Mouse (Mus musculus): ENCODE results near the gene Otulin.

Otulin gene

GRCm38 (mm10) chr15:27612533-27613221, 17.8 kb downstream of the Otulin start:
- DNase-seq (ENCODE audit: low spot score): no peak

GRCm38 (mm10) chr15:27609554-27609953, 20.9 kb downstream of the Otulin start:
- DNase-seq (ENCODE audit: low spot score): no peak

GRCm38 (mm10) chr15:27605252-27605651, 25.2 kb downstream of the Otulin start:
- DNase-seq (ENCODE audit: low spot score): no peak

DNA sequence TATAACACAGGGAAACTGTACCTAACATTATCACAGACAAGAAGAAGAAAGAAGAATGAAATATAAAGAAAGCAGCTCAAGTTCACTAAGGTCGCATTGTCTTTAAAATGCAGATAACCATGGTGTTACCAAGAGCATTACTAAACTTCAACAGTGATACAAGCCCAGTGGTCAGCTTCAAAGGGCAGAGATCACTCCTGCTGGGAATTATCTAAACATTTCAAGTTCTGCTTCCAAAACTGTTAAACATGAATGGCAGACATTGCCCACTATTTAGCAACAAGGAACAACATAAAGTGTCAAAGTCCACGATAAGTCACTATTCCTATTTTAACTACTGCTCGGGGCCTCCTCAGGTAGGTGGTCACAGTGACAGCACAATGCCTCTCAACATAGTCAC, 25.9 kb downstream of the Otulin start:
- DNase-seq (ENCODE audit: low spot score): no peak

DNA sequence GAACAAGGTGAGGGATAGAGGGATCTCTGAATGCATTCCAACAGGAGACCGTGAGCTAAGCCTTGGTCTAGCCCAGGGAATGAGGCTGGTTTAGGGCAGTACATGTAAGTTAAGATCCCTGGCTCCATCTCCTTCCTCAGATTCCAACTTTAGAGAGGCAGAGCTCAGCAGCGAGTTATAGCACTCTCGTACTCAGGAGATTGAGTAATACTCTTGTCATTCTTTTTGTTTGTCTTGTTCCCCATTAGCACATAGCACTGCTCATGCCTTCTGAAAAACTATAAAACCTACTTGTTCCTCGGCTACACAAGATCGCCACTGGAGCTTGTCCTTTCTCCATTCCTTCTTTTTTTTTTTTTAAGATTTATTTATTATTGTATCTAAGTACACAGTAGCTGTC, 30.0 kb downstream of the Otulin start:
- no peak for DNase-seq (ENCODE audit: low spot score)

DNA sequence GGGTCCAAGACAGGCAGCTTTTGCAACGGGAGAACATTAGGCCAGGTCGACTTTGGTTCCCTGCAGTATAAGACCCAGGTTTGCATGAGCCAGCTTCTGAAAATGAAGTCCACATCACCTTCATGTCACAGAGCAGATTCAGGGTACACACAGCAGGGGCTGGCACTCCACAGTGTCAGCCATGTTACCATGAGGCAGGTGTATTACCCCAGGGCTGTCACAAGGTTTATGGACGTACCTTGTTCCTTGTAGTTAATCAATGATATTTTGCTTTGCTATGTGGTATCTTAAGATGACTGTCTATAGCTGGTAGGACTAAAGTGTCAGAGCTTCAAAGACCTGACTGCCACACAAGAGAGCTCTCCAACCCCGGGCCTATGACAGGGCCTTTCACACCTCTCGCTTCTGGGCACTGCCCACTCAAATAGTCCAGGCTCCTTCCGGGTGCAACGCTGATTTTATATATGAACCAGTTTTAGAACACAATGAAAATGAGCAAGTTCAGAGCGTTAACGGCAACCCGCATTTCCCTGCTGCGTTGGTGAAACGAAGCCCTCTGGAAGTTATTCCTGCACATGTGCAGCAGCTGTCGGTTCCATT, 31.6 kb downstream of the Otulin start:
- DNase-seq (ENCODE audit: low spot score): no peak

GRCm38 (mm10) chr15:27597516-27597915, 33.0 kb downstream of the Otulin start:
- no peak for DNase-seq (ENCODE audit: low spot score)

- DNase-seq (ENCODE audit: low spot score): no peak
Observed at GRCm38 (mm10) chr15:27596463-27597140, 33.9 kb downstream of the Otulin start.

GRCm38 (mm10) chr15:27595560-27595959, 34.9 kb downstream of the Otulin start:
- DNase-seq (ENCODE audit: low spot score): no peak

DNA sequence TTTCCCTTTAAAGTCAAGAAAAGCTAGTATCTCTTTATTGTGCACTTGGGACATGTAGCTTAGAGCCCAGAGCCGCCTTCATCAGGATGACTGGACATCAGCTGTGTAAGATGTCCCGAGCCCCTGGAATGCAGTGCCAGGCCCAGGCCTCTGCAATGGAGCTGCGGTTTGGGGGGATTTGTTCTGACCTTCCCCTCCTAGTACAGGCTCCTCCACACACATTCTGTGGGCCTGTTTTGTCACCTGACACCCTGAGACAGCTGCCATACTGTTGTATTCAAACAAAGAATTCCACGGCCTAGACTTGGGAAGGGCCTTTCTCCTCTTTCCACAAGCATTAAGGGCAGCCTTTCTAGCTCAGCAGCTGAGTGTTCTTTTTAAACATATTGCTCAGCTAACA, 35.5 kb downstream of the Otulin start:
- no peak for DNase-seq (ENCODE audit: low spot score)

DNA sequence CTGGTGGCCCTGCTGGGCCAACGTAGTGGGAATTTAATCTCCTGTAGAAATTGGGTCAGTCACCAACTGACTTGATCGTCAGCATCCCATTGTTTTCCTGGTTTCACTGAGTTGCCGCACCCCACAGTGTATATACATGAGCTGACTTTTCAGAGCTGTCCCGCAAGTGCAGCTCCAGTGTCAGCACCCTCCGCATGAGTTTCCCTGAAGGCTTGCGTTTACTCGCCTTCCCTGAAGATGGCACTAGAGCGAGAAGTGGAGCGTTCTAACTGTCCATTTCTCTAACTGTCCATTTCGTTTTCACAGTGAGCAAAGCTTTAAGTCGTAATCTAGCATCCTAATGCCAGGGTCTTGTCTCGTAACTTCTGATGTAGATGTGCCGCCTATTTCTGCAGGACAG, 36.8 kb downstream of the Otulin start:
- DNase-seq (ENCODE audit: low spot score): no peak

DNA sequence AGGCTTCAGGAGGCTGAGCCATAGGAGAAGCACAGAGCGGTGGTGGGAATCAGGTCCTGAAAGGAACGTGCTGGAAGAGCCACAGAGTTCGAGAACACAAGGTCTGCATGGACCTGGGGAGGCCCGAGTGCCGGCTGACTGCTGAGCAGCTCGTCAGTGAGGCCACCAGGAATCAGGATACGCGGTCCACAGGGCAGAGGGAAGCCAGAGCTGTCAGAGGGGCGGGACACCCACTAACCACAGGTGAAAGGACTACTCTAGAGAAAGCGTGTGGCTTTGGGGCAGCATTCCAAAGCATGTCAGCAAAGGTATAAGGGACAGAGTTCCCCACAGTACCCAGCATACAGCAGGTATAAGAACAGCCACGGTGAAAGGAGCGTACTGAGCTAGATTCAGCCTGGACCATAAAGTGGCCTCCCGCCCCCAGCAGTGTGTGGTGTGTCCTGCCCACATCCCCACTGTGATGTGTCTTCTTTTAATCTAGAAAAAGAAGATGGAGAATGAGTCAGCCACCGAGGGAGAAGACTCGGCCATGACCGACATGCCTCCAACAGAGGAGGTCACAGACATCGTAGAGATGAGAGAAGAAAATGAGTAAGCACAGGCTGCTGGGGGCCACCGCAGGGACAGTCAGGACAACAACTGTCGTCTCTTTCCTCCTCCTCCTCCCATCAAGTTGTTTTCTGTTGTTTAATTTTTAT, 37.7 kb downstream of the Otulin start:
- no peak for DNase-seq (ENCODE audit: low spot score)

GRCm38 (mm10) chr15:27590812-27591211, 39.7 kb downstream of the Otulin start:
- no peak for DNase-seq (ENCODE audit: low spot score)

DNA sequence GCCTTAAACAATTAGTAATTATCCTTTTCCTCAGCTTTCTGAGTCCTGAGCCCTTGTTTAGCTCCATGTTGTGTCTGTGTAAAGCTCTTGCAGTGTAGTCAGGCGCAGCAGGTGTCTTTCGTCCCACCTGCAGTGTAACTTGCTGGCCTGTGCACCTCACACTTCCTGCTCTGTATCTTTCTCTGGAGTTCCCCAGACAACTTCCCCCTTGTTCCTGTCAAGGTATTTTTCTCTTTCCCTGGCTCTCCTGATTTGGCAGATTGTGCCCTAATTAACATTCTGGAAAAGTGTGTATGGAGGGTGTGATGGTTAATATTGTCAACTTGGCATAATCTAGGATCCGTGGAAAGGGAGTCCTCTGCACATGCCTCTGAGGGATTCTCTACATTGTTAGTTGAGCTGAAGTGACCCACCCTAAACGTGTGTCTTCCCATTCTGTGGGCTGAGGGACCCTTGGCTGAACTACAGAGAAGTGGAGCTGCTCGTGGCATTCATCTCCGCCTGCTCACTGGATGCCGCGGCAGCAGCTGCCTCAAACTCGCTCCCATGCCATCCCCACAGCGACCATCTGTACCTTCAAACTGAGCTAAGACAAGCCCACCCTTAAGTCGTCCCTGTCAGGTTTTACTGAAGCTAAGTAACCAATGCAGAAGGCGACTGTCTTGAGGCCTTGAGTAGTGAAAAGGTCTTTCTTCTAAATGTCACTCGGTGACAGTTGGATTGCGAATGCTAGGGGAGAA, 42.2 kb downstream of the Otulin start:
- DNase-seq (ENCODE audit: low spot score): no peak

GRCm38 (mm10) chr15:27586093-27586480, 44.4 kb downstream of the Otulin start:
- no peak for DNase-seq (ENCODE audit: low spot score)

DNA sequence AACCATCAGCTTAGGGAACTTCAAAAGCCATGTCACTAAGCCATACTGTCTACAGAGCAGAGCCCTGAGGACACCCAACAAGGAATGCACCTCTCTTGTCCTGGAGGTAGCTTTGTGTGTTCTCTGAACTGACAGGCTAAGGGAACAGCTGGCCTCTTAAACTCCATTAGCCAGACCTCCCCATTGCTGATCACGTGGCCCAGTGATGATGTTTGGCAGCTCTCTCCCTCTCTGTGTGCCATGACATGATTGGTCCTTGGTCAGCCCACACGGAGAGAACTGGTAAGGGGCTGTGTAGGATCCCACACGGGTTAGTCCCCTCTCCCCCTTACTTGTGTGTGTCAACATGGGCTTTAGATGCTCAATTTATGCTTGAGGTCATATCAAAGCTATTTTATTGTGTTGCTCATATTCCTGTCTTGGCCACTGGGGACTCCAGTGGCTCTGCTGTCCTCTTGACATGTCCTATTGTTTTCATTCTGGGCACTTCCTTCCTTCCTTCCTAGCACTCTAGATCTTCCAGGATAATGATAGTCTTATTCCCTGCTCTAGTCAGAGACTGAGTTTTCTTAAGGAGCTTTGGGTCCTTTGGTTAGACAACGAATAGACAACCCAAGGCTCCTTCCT, 44.9 kb downstream of the Otulin start:
- DNase-seq (ENCODE audit: low spot score): no peak

- DNase-seq (ENCODE audit: low spot score): no peak
Observed at GRCm38 (mm10) chr15:27583620-27584019, 46.9 kb downstream of the Otulin start.

- no peak for DNase-seq (ENCODE audit: low spot score)
Observed at GRCm38 (mm10) chr15:27583042-27583441, 47.5 kb downstream of the Otulin start.

DNA sequence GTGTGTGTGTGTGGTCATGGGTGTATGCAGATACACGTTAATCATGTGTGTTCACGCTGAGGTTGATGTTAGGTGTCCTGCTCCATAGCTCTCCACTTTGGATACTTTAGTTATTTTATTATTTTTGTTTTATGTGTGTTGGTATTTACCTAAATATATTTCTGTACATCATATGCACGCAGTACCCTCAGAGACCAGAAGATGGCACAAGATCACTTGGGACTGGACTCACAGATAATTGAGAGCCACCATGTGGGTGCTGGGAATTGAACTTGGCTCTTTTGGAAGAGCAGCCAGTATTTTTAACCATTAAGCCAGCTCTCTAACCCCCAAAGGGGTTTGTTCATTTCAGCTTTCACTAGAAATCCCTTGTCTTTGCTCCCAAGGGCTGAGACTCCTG, 48.1 kb downstream of the Otulin start:
- DNase-seq (ENCODE audit: low spot score): no peak

DNA sequence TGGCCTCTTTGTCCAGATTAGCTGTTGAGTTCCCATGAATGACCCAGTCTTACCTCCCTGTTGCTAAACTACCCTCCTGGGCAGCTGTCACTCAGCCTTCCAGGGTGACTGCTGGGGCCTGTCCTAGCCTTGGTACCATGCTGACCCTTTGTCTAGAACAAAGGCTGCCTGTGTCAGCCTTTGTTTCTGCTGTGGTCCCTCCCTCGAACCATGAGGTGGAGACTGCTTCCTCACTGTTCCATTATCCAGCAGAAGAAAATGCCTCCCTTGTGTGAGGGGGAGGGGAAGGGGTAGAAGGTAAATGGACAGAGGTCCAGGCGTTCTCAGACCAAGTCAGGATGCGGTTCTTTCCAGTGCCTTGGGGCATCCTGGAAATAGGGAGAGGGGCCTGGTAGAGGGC, 48.9 kb downstream of the Otulin start:
- no peak for DNase-seq (ENCODE audit: low spot score)

- DNase-seq (ENCODE audit: low spot score): no peak
Observed at GRCm38 (mm10) chr15:27580771-27581170, 49.7 kb downstream of the Otulin start.

DNA sequence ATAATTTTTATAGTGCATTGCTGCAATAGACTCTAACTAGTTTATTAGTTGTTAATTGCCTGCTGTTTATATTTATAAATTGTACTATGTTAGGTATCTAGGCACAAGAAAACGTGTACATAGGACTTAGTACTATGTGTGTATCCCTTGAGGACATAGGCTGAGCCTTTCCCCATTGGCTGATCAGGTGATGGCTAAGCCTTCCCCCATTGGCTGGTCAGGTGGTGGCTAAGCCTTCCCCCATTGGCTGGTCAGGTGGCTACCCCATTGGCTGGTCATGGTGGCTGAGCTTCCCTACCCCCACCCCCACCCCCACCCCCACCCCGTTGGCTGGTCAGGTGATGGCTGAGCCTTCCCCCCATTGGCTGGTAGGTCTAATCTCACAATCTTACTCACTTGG, 50.6 kb downstream of the Otulin start:
- no peak for DNase-seq (ENCODE audit: low spot score)

Data from testis, postnatal 14 days (tissue).